Mouse (Mus musculus): Measurements from ENCODE around the gene Gm26920. TPM values are rescaled to one million over a fixed set of nuclear protein-coding genes. Genes with fewer than 3 reads are reported as not detected.

The Gm26920 gene
- polyA plus RNA-seq, 1 experiment from 2014 or later, result 2.3 TPM

DNA sequence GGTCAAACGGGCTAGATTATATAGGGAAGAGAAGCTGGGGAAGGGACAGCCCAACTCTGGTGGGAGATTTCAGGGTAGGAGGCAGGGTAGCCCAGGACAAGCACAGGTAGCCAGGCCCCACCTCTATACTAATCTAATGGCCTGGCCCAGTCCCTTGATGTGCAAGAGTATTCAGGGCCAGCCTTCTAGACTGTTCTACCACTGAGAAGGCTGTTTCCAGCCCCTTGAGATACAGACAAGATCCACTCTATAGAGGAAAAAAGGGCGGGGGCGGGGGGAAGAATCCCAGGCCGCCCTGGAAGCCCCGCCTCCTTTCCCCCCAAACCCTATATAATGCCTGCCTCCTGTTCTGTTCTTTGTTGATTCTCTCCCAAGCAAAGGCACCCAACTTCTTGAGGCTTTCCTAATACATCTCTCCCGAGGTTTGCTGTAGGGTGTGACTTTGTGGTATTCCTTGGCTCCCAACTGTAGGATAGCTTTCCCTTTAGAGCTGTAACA lies 3.8 kb upstream of the Gm26920 start:
- WGBS, result 69% methylated on average over 6 of the region's 6 CpGs
- no peak overlapping the region for H3K9ac ChIP-seq (replicated peaks)

DNA sequence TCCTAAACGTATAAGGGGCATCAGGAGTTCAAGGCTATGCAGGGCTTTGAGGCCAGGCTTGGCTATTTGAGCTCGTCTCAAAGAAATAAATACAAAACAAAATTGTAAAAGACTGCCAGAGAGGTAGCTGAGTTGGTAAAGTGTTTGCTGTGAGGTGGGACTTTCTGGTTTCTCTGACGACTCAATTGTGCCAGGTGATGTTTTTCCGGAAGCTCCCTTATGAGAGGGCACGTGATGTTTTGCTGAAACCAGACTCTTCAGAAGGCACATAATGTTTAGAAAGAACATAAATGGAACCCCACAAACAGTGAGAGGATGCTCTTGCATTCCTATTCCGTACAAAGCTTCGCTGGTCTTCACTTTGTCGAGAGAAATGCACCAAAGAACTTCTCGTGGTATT lies 2.5 kb upstream of the Gm26920 start:
- Histone ChIP-seq H3K27me3 (no peaks in the 10 kb centered on the region), H3K9me3 (no peaks in the 10 kb centered on the region), H3K27ac (replicated peaks) (no peak overlapping the region), H3K4me2 (replicated peaks) (no peak overlapping the region), H3K4me1 (peaks cover 49% of the 10 kb centered on the region), H3K4me3 (no peak overlapping the region), H3K9ac (replicated peaks) (no peak overlapping the region), H3K36me3 (no peaks in the 10 kb centered on the region)
- 83% methylated on average over 9 of the region's 9 CpGs for WGBS
- ATAC-seq (replicated peaks), result no peak

More for the DNA sequence above, 3.8 kb upstream of the Gm26920 start:
- Histone ChIP-seq H3K4me1 (peaks cover 46% of the 10 kb centered on the region), H3K4me2 (replicated peaks) (peak overlapping the region; percentile 69), H3K9me3 (no peaks in the 10 kb centered on the region), H3K27ac (replicated peaks) (peak overlapping the region; percentile 99), H3K4me3 (peak overlapping the region; percentile 70), H3K27me3 (no peaks in the 10 kb centered on the region), H3K36me3 (peaks cover 5% of the 10 kb centered on the region; the same call in 1 of the 2 replicates)
- no peak for ATAC-seq (replicated peaks)

GRCm38 (mm10) chr7:30090970-30091585 lies 868 bp upstream of the Gm26920 start:
- H3K4me2 ChIP-seq (replicated peaks), result peak overlapping the region; percentile 52
- no peaks in the 10 kb centered on the region for H3K9me3 ChIP-seq
- ATAC-seq (replicated peaks), result peak; percentile 5
- 8% methylated on average over 9 of the region's 9 CpGs for WGBS
- peak overlapping the region; percentile 54 for H3K4me3 ChIP-seq
- peaks cover 36% of the 10 kb centered on the region for H3K4me1 ChIP-seq
- no peaks in the 10 kb centered on the region for H3K27me3 ChIP-seq
- H3K9ac ChIP-seq (replicated peaks), result peak overlapping the region; percentile 34
- H3K27ac ChIP-seq (replicated peaks), result peak overlapping the region; percentile 88
- peaks cover 3% of the 10 kb centered on the region for H3K36me3 ChIP-seq

- H3K27me3 ChIP-seq, result no peaks in the 10 kb centered on the region
- H3K9me3 ChIP-seq, result no peaks in the 10 kb centered on the region
- H3K4me3 ChIP-seq, result peak overlapping the region; percentile 54
- peaks cover 31% of the 10 kb centered on the region for H3K4me1 ChIP-seq
- H3K4me2 ChIP-seq (replicated peaks), result peak overlapping the region; percentile 51
- no peak for ATAC-seq (replicated peaks)
- WGBS, result 14% methylated on average over 6 of the region's 6 CpGs
- peak overlapping the region; percentile 51 for H3K9ac ChIP-seq (replicated peaks)
- H3K27ac ChIP-seq (replicated peaks), result no peak overlapping the region
- H3K36me3 ChIP-seq, result peaks cover 18% of the 10 kb centered on the region
These were observed 805 bp downstream of the Gm26920 start for GRCm38 (mm10) chr7:30089405-30089804.

- Histone ChIP-seq H3K27me3 (no peaks in the 10 kb centered on the region), H3K9ac (replicated peaks) (no peak overlapping the region), H3K4me1 (peaks cover 25% of the 10 kb centered on the region), H3K36me3 (peaks cover 31% of the 10 kb centered on the region), H3K27ac (replicated peaks) (no peak overlapping the region), H3K9me3 (no peaks in the 10 kb centered on the region), H3K4me3 (no peak overlapping the region), H3K4me2 (replicated peaks) (no peak overlapping the region)
- no peak for ATAC-seq (replicated peaks)
- 89% methylated on average over 9 of the region's 9 CpGs for WGBS
These were observed 3.7 kb downstream of the Gm26920 start for GRCm38 (mm10) chr7:30086524-30086923.

GRCm38 (mm10) chr7:30072146-30073028 lies 17.8 kb downstream of the Gm26920 start, which contains the start of gene Zfp82:
Gene Zfp82, minus strand, starts transcription at chr7:30072900.
- Histone ChIP-seq H3K4me3 (peak within 1 kb of the TSS; percentile 97), H3K9ac (replicated peaks) (peak within 1 kb of the TSS; percentile 93), H3K9me3 (no peaks in the 10 kb centered on the region), H3K4me2 (replicated peaks) (peak within 1 kb of the TSS; percentile 97), H3K27me3 (no peaks in the 10 kb centered on the region), H3K36me3 (peaks cover 29% of the 10 kb centered on the region; the same call in 1 of the 2 replicates), H3K4me1 (peaks cover 20% of the 10 kb centered on the region), H3K27ac (replicated peaks) (peak within 1 kb of the TSS; percentile 89)
- under 1% methylated on average over 50 of the region's 50 CpGs for WGBS
- ATAC-seq (replicated peaks), result peak; percentile 93

DNA sequence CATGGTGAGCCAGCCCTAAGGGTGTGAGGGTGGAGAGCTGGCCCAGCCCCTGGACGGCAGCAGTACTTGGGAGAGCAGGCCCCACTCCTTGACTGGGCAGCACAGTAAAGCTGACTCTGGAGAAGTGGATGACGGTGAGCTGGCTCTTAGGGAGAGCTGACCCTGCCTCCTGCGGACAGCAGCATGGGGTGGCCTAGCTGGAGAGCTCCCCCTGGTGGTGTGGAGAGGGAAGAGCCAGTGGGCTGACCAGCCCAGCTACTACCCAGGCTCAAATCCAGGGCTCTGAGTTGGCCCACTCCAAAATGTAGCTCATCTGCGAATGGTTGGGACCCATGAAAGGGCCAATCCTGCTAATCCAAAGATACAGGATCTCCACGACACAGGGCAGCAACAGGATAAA lies 25.6 kb downstream of the Gm26920 start:
- no peak overlapping the region for H3K4me2 ChIP-seq (replicated peaks)
- H3K9me3 ChIP-seq, result no peaks in the 10 kb centered on the region
- H3K27me3 ChIP-seq, result no peaks in the 10 kb centered on the region
- H3K36me3 ChIP-seq, result peaks cover 65% of the 10 kb centered on the region
- H3K4me1 ChIP-seq, result no peaks in the 10 kb centered on the region
- ATAC-seq (replicated peaks), result no peak
- WGBS, result 83% methylated on average over 5 of the region's 5 CpGs
- no peak overlapping the region for H3K27ac ChIP-seq (replicated peaks)
- H3K4me3 ChIP-seq, result no peak overlapping the region
- no peak overlapping the region for H3K9ac ChIP-seq (replicated peaks)

DNA sequence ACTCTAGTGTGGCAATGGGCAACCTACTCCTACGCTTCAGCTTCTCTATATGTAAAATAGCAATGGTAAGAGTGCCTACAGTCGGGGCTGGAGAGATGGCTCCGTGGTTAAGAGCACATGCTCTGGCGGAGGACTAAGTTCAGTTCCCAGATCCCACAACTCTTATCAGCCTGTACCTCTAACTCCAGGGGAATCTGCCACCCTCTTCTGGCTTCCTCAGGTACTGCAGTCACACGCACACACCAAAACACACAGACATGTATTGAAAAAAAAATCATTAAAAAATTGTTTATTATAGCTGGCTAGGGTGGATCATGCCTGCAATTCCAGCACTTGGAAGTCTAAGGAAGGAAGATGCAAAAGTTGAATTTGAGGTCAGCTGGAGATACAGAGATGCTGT lies 27.7 kb downstream of the Gm26920 start:
- ATAC-seq (replicated peaks), result no peak
- Histone ChIP-seq H3K36me3 (peaks cover 63% of the 10 kb centered on the region), H3K27ac (replicated peaks) (no peak overlapping the region), H3K4me1 (no peaks in the 10 kb centered on the region), H3K4me3 (no peak overlapping the region), H3K4me2 (replicated peaks) (no peak overlapping the region), H3K27me3 (no peaks in the 10 kb centered on the region), H3K9me3 (no peaks in the 10 kb centered on the region), H3K9ac (replicated peaks) (no peak overlapping the region)
- 92% methylated on average over 5 of the region's 5 CpGs for WGBS

DNA sequence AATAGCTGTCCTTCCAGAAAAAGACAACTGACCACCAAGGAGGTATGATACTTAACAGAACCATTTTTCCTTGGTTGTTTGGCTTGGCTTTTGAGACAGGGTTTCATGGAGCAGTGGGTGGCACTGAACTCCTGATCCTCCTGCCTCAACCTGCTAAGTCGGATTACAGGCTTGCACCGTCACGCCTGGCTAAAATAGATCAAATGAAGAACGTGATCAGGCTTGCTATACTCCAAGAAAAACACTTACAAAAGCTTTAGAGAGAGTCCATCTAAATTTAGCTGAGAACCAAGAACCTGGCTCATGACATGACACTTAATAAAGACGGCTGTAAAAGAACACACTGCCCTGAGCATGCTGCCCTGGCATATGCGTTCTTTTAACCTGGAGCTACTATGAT lies 29.9 kb downstream of the Gm26920 start:
- H3K36me3 ChIP-seq, result peaks cover 68% of the 10 kb centered on the region
- WGBS, result 86% methylated on average over 6 of the region's 6 CpGs
- no peaks in the 10 kb centered on the region for H3K27me3 ChIP-seq
- no peak overlapping the region for H3K4me3 ChIP-seq
- H3K4me1 ChIP-seq, result no peaks in the 10 kb centered on the region
- H3K9me3 ChIP-seq, result no peaks in the 10 kb centered on the region
- ATAC-seq (replicated peaks), result no peak
- no peak overlapping the region for H3K4me2 ChIP-seq (replicated peaks)
- no peak overlapping the region for H3K9ac ChIP-seq (replicated peaks)
- H3K27ac ChIP-seq (replicated peaks), result no peak overlapping the region

- 13% methylated on average over 3 of the region's 3 CpGs for WGBS
- Histone ChIP-seq H3K9ac (replicated peaks) (no peak overlapping the region), H3K4me3 (no peak overlapping the region), H3K4me2 (replicated peaks) (no peak overlapping the region), H3K36me3 (peaks cover 28% of the 10 kb centered on the region), H3K27ac (replicated peaks) (no peak overlapping the region), H3K9me3 (no peaks in the 10 kb centered on the region), H3K4me1 (peaks cover 12% of the 10 kb centered on the region), H3K27me3 (no peaks in the 10 kb centered on the region)
- no peak for ATAC-seq (replicated peaks)
These were observed 36.6 kb downstream of the Gm26920 start for GRCm38 (mm10) chr7:30053591-30053990.

GRCm38 (mm10) chr7:30050882-30051548 lies 39.2 kb downstream of the Gm26920 start, which contains the start of gene Zfp14:
Gene Zfp14, minus strand, starts transcription at chr7:30051380.
- no peaks in the 10 kb centered on the region for H3K27me3 ChIP-seq

GRCm38 (mm10) chr7:30048126-30048525 lies 42.1 kb downstream of the Gm26920 start:
- Histone ChIP-seq H3K4me1 (peaks cover 17% of the 10 kb centered on the region), H3K36me3 (no peaks in the 10 kb centered on the region), H3K27me3 (no peaks in the 10 kb centered on the region), H3K9me3 (no peaks in the 10 kb centered on the region), H3K4me3 (no peak overlapping the region), H3K4me2 (replicated peaks) (no peak overlapping the region), H3K9ac (replicated peaks) (no peak overlapping the region), H3K27ac (replicated peaks) (peak overlapping the region; percentile 40)
- 71% methylated on average over 4 of the region's 4 CpGs for WGBS
- no peak for ATAC-seq (replicated peaks)

More at GRCm38 (mm10) chr7:30050882-30051548, 39.2 kb downstream of the Gm26920 start, which contains the start of gene Zfp14:
- peaks cover 17% of the 10 kb centered on the region for H3K4me1 ChIP-seq
- ATAC-seq (replicated peaks), result peak; percentile 99
- H3K4me3 ChIP-seq, result peak within 1 kb of the TSS; percentile 73
- H3K4me2 ChIP-seq (replicated peaks), result peak within 1 kb of the TSS; percentile 63
- WGBS, result under 1% methylated on average over 39 of the region's 40 CpGs
- H3K9me3 ChIP-seq, result no peaks in the 10 kb centered on the region
- H3K27ac ChIP-seq (replicated peaks), result peak within 1 kb of the TSS; percentile 92
- H3K9ac ChIP-seq (replicated peaks), result peak within 1 kb of the TSS; percentile 88
- peaks cover 10% of the 10 kb centered on the region for H3K36me3 ChIP-seq

Measured in forebrain, embryonic 15.5 days (tissue).